Mouse (Mus musculus) testis, adult 10 weeks (tissue): ENCODE results near the gene Apoc3. TPM values are rescaled to one million over a fixed set of nuclear protein-coding genes. Genes with fewer than 3 reads are reported as not detected.

ENCODE experiments used
- polyA plus RNA-seq: library from polyadenylated mRNA; stranded (reverse); fragments of 350-450 nt; fragmentation: Illumina TruSeq; extraction: RNeasy Lipid Tissue Mini Kit (QIAGEN cat#74804); gene quantifications from one replicate; pipeline ENCODE4 v1.2.3, GENCODE M21; 2014; ENCODE audit warnings: low read depth, low replicate concordance

Apoc3 gene
- polyA plus RNA-seq, result not detected

DNA sequence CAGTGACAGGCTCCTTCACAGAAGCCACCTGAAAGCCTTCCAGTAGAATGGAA, at the start of gene Apoc3:
TSS of gene Apoc3 (minus strand) at position 41 of the 53 bp plus-strand sequence.

GRCm38 (mm10) chr9:46282631-46283436, 47.4 kb upstream of the Apoc3 start, which contains the start of gene Bud13:
Gene Bud13, plus strand, starts transcription at chr9:46283008.

DNA sequence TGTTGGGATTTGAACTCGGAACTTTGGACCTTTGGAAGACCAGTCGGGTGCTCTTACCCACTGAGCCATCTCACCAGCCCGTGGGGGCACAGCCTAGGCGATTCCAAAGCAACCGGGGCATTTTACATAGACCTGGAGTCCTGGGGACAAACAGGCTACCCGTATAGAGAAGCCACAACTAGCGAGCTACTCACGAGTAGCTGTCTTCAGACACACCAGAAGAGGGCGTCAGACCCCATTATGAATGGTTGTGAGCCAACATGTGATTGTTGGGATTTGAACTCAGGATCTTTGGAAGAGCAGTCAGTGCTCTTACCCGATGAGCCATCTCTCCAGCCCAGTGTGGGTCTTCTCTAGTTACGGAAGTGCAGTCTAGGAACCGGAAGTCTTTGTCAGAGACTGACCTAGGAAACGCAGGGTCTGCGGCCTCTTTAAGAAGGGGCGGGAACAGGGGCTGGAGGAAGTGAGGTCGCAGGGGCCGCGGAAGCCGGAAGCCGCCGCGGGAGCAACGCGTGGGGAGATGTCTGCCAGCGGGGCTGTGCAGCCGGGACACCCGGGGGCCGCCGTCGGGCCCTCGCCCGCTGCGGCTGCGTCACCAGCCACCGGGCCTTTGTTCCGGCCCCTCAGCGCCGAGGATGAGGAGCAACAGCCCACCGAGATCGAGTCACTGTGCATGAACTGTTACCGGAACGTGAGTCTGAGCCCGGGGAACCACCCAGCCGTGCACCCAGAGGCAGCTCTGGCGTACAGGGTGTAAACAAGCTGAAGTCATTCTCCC, 37.4 kb upstream of the Apoc3 start, which contains the start of gene Zpr1:
TSS of gene Zpr1 (plus strand) at position 388 of the 778 bp plus-strand sequence.

GRCm38 (mm10) chr9:46268343-46268873, 33.0 kb upstream of the Apoc3 start, which contains the start of gene Apoa5:
Gene Apoa5, plus strand, starts transcription at chr9:46268633.

GRCm38 (mm10) chr9:46240526-46241153, 5.2 kb upstream of the Apoc3 start, which contains the start of gene Apoa4:
Gene Apoa4, plus strand, starts transcription at chr9:46240696.

GRCm38 (mm10) chr9:46228491-46228890, 6.9 kb downstream of the Apoc3 start, which contains the start of gene Apoa1:
Gene Apoa1, plus strand, starts transcription at chr9:46228580.

Other genes starting within 250 kb of the Apoc3 start
- 407 TPM for gene Pafah1b2, start 222.9 kb downstream of the Apoc3 start, polyA plus RNA-seq
- gene Sik3, start 222.8 kb downstream of the Apoc3 start, polyA plus RNA-seq, result 9.9 TPM
- gene Apoa1, start 7.1 kb downstream of the Apoc3 start, polyA plus RNA-seq, result not detected
- not detected for gene Apoa4, start 5.1 kb upstream of the Apoc3 start, polyA plus RNA-seq
- not detected for gene Apoa5, start 33.0 kb upstream of the Apoc3 start, polyA plus RNA-seq
- gene Zpr1, start 37.4 kb upstream of the Apoc3 start, polyA plus RNA-seq, result 38.8 TPM
- gene Bud13, start 47.4 kb upstream of the Apoc3 start, polyA plus RNA-seq, result 5.5 TPM
- 100 TPM for gene 4931429L15Rik, start 84.3 kb upstream of the Apoc3 start, polyA plus RNA-seq